Mouse (Mus musculus) kidney, postnatal 0 days (tissue): ENCODE results near the gene Mettl14. TPM values are rescaled to one million over a fixed set of nuclear protein-coding genes. Genes with fewer than 3 reads are reported as not detected.

Experiments used
- ATAC-seq: fragments of 200-750 bp; cut with Nextera tagmentation; replicated peaks from 2 replicates; pipeline ENCODE4 v1.8.0; 2017; ENCODE audit warnings: low read depth, moderate number of reproducible peaks, moderate TSS enrichment, moderate library complexity; ENCODE audit not compliant: low FRiP score
- DNase-seq: peaks from one replicate; pipeline ENCODE4 v3.0.0-alpha.2; 2016; ENCODE audit warnings: low spot score
- H3K27ac ChIP-seq: fragments of 300-500 bp; sonication (generic); 2 replicates; pipeline ENCODE4 v1.5.1; 2014; ENCODE audit warnings: mild to moderate bottlenecking
- H3K27me3 ChIP-seq: fragments of 300-500 bp; sonication (generic); 2 replicates; pipeline ENCODE4 v1.6.1; 2014; ENCODE audit warnings: low read length, mixed read lengths; ENCODE audit not compliant: insufficient read depth
- H3K36me3 ChIP-seq: fragments of 300-500 bp; sonication (generic); 2 replicates; pipeline ENCODE4 v1.6.1; 2014; ENCODE audit warnings: low read length, mixed read lengths; ENCODE audit not compliant: insufficient read depth
- H3K4me1 ChIP-seq: fragments of 300-500 bp; sonication (generic); replicated peaks from 2 replicates; pipeline ENCODE4 v1.6.1; 2014; ENCODE audit warnings: antibody characterized with exemption, low read length, mixed read lengths; ENCODE audit not compliant: insufficient read depth
- H3K4me2 ChIP-seq: fragments of 300-500 bp; sonication (generic); 2 replicates; pipeline ENCODE4 v1.6.1; 2014; ENCODE audit warnings: mild to moderate bottlenecking, low read length, moderate library complexity, mixed read lengths
- H3K4me3 ChIP-seq: fragments of 300-500 bp; sonication (generic); replicated peaks from 2 replicates; pipeline ENCODE4 v1.5.1; 2014; ENCODE audit warnings: low read depth, low read length
- H3K9ac ChIP-seq: fragments of 300-500 bp; sonication (generic); 2 replicates; pipeline ENCODE4 v1.6.1; 2014; ENCODE audit warnings: low read depth, low read length
- H3K9me3 ChIP-seq: fragments of 300-500 bp; sonication (generic); replicated peaks from 2 replicates; pipeline ENCODE4 v1.6.1; 2016; ENCODE audit warnings: low read length, inconsistent platforms, mixed read lengths
- CTCF ChIP-seq: IDR thresholded peaks from 2 replicates; pipeline ENCODE4 v1.5.1; 2016; ENCODE audit warnings: antibody characterized with exemption, low read depth, mild to moderate bottlenecking, moderate library complexity
- WGBS: fragments of 180-500 bp; shearing (Covaris S2); extraction: QIAGEN DNeasy Blood & Tissue Kit; methylation state at CpG from one replicate; pipeline ENCODE4 v1.1.7; 2014; 5-methylcytosine and 5-hydroxymethylcytosine counted together
- polyA plus RNA-seq: library from polyadenylated mRNA; unstranded; fragments of >200 nt; fragmentation: Nextera tagmentation; extraction: Ambion mirVana; gene quantifications from 2 replicates; pipeline ENCODE4 v1.2.1, GENCODE M21; 2015

Gene Mettl14
- polyA plus RNA-seq: 21.5 and 23.2 TPM in 2 replicates

- no peaks in the 10 kb centered on the region for H3K27me3 ChIP-seq
- DNase-seq: peak; percentile 98
- H3K4me2 ChIP-seq: peak within 1 kb of the TSS; percentile 81
- TF ChIP-seq CTCF: no peak
- H3K9me3 ChIP-seq: no peaks in the 10 kb centered on the region
- H3K4me1 ChIP-seq: peaks cover 7% of the 10 kb centered on the region; the same call in 1 of the 2 replicates
- peak within 1 kb of the TSS; percentile 70 for H3K4me3 ChIP-seq
- ATAC-seq: peak; percentile 98
- peak within 1 kb of the TSS; percentile 70 for H3K9ac ChIP-seq
- under 1% methylated on average over 41 of the region's 41 CpGs for WGBS
- H3K36me3 ChIP-seq: peaks cover 10% of the 10 kb centered on the region; the same call in 1 of the 2 replicates
- peak within 1 kb of the TSS; percentile 88 for H3K27ac ChIP-seq
Observed at GRCm38 (mm10) chr3:123385486-123386156, at the start of gene Mettl14. Mettl14 (minus strand) TSS chr3:123386108.

- H3K4me3 ChIP-seq: no peak overlapping the region
- DNase-seq (no peak), ATAC-seq (no peak)
- TF ChIP-seq CTCF: no peak
- H3K27me3 ChIP-seq: no peaks in the 10 kb centered on the region
- H3K27ac ChIP-seq: no peak overlapping the region
- H3K9ac ChIP-seq: no peak overlapping the region
- no peak overlapping the region for H3K4me2 ChIP-seq
- no peaks in the 10 kb centered on the region for H3K4me1 ChIP-seq
- no peaks in the 10 kb centered on the region for H3K36me3 ChIP-seq
- no peaks in the 10 kb centered on the region for H3K9me3 ChIP-seq
- 73% methylated on average over 3 of the region's 3 CpGs for WGBS
Observed at GRCm38 (mm10) chr3:123433362-123433761, 47.5 kb upstream of the Mettl14 start.

GRCm38 (mm10) chr3:123431951-123432674, 46.2 kb upstream of the Mettl14 start:
- WGBS: 61% methylated on average over 5 of the region's 5 CpGs
- H3K9ac ChIP-seq: no peak overlapping the region
- no peaks in the 10 kb centered on the region for H3K36me3 ChIP-seq
- H3K4me2 ChIP-seq: no peak overlapping the region
- no peaks in the 10 kb centered on the region for H3K9me3 ChIP-seq
- no peaks in the 10 kb centered on the region for H3K4me1 ChIP-seq
- ATAC-seq (no peak), DNase-seq (no peak)
- no peak overlapping the region for H3K27ac ChIP-seq
- no peak overlapping the region for H3K4me3 ChIP-seq
- no peak for TF ChIP-seq CTCF
- H3K27me3 ChIP-seq: no peaks in the 10 kb centered on the region

DNA sequence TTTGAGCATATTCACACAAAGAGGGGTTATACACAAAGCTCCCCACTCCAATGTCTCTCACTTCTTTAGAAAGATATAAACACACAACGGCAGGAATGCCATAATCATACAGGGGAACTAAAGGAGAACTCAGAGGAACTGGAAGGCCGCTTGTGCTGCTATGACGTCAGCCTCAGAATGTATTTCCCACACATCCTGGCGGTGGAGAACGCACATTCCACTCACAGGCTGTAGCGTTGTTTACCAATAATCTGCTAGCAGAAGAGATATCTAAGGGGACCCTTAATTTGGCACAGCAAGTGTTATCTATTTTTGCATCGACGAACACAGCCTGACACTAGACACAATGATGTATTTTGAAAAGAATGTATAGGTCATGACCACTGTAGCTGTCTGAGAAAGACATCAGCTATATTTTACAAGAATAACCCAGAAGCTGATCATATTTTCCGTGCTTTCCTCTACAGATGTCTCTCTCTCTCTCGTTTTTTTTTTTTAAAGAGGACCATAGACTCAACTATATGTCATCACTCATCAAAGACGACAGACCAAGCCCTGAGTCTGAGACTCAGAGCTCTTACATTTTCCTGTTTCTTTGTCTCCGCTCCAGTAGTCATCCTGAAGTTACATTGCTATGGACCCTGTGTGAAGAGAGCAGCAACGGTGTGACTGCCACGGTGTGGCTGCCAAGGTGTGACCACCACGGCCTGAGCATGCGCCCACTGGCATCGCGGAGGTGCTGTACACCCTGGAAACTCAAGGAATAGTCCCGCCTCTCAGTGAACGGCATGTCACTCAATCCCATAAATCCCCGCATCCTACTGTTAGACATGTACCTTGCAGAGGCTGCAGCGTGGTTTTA, 43.9 kb upstream of the Mettl14 start:
- Histone ChIP-seq H3K9ac (no peak overlapping the region), H3K4me2 (no peak overlapping the region), H3K36me3 (no peaks in the 10 kb centered on the region), H3K27me3 (no peaks in the 10 kb centered on the region), H3K9me3 (no peaks in the 10 kb centered on the region), H3K4me1 (no peaks in the 10 kb centered on the region), H3K4me3 (no peak overlapping the region), H3K27ac (no peak overlapping the region)
- 62% methylated on average over 22 of the region's 22 CpGs for whole genome bisulfite sequencing
- DNase-seq (peak; percentile 38), ATAC-seq (peak; percentile 54; the same call in 1 of the 2 replicates)
- TF ChIP-seq CTCF: no peak

DNA sequence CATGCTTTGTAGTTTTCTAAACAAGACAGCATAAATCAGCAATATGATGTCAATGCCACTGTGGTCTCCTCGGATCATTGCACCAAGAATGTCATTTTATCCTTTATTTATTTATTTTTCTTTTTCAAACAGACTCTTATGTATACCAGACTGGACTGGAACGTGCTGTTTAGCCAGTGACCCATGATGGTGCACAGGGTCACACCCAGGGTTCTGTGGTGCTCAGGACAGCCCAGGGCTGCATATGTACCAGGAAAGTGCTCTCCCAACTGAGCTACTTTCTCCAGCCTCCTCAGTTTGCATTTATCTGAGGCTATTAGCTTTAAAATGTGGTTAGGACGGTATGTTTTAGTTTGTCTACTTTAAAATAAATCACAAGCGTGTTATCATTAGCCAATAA, 42.1 kb upstream of the Mettl14 start:
- WGBS: 48% methylated on average over 4 of the region's 4 CpGs
- Histone ChIP-seq H3K4me3 (no peak overlapping the region), H3K27me3 (no peaks in the 10 kb centered on the region), H3K4me2 (no peak overlapping the region), H3K9me3 (no peaks in the 10 kb centered on the region), H3K36me3 (no peaks in the 10 kb centered on the region), H3K4me1 (no peaks in the 10 kb centered on the region), H3K27ac (no peak overlapping the region), H3K9ac (no peak overlapping the region)
- DNase-seq (peak; percentile 16), ATAC-seq (no peak)
- TF ChIP-seq CTCF: no peak

- Histone ChIP-seq H3K4me2 (no peak overlapping the region), H3K4me3 (no peak overlapping the region), H3K4me1 (no peaks in the 10 kb centered on the region), H3K36me3 (no peaks in the 10 kb centered on the region), H3K27ac (no peak overlapping the region), H3K9me3 (no peaks in the 10 kb centered on the region), H3K27me3 (no peaks in the 10 kb centered on the region), H3K9ac (no peak overlapping the region)
- TF ChIP-seq CTCF: no peak
- no peak for ATAC-seq
- WGBS: 46% methylated on average over 2 of the region's 2 CpGs
- no peak for DNase-seq
Observed at GRCm38 (mm10) chr3:123425647-123426046, 39.7 kb upstream of the Mettl14 start.
